In genomic region chr3:52241062-52241461, GRCm38 (mm10) we compare ENCODE assay signal across 13 mouse cellular contexts.
"Had no signal": no experiment of that assay in that cellular context is flagged by ENCODE, and none has a peak within 500 bp of the region (broad histone marks: within the 10 kb centered on the region; RNA-seq: fewer than 3 reads in every experiment).

No protein-coding gene starts in this region.

- H3K4me3 ChIP-seq: kidney, embryonic 15.5 days; limb, embryonic 12.5 days; lung, embryonic 15.5 days; midbrain, embryonic 13.5 days; neural tube, embryonic 15.5 days had no signal

- H3K4me1 ChIP-seq: kidney, embryonic 15.5 days; limb, embryonic 12.5 days; lung, embryonic 15.5 days; midbrain, embryonic 13.5 days; neural tube, embryonic 15.5 days had no signal

- H3K9me3 ChIP-seq: kidney, embryonic 15.5 days; limb, embryonic 12.5 days; lung, embryonic 15.5 days; midbrain, embryonic 13.5 days; neural tube, embryonic 15.5 days had no signal

- H3K4me2 ChIP-seq: kidney, embryonic 15.5 days; limb, embryonic 12.5 days; lung, embryonic 15.5 days; midbrain, embryonic 13.5 days; neural tube, embryonic 15.5 days had no signal

- DNase-seq: kidney, adult 2 months; kidney, postnatal 14 days; lung, postnatal 36 days; right cerebral cortex, postnatal 4 days; spleen, adult 18-20 months; thymus, adult 18-20 months; thymus, postnatal 14 days had no signal

- H3K36me3 ChIP-seq: kidney, embryonic 15.5 days; limb, embryonic 12.5 days; lung, embryonic 15.5 days; midbrain, embryonic 13.5 days; neural tube, embryonic 15.5 days had no signal

- ATAC-seq: intestine, embryonic 16.5 days; midbrain, embryonic 13.5 days had no signal

- H3K27ac ChIP-seq: kidney, embryonic 15.5 days; limb, embryonic 12.5 days; lung, embryonic 15.5 days; midbrain, embryonic 13.5 days; neural tube, embryonic 15.5 days had no signal

- H3K27me3 ChIP-seq: limb, embryonic 12.5 days; lung, embryonic 15.5 days; midbrain, embryonic 13.5 days; neural tube, embryonic 15.5 days had no signal

- H3K9ac ChIP-seq: kidney, embryonic 15.5 days; limb, embryonic 12.5 days; lung, embryonic 15.5 days; midbrain, embryonic 13.5 days; neural tube, embryonic 15.5 days had no signal
